Mouse (Mus musculus) heart, embryonic 12.5 days (tissue): ENCODE data around the gene Ccdc162. TPM values are rescaled to one million over a fixed set of nuclear protein-coding genes. Genes with fewer than 3 reads are reported as not detected.
A peak's percentile ranks its signal among the peaks of the same experiment; 100 is the strongest.

Experiments
- ATAC-seq: fragments of 200-750 bp; cut with Nextera tagmentation; 2 replicates; pipeline ENCODE4 v1.8.0; 2017; ENCODE audit warnings: moderate TSS enrichment, moderate library complexity; ENCODE audit not compliant: insufficient number of reproducible peaks, low FRiP score
- H3K27ac ChIP-seq: fragments of 300-500 bp; sonication (generic); 2 replicates; pipeline ENCODE4 v1.5.1; 2016; ENCODE audit warnings: mild to moderate bottlenecking, moderate library complexity; ENCODE audit not compliant: poor library complexity, severe bottlenecking
- H3K27me3 ChIP-seq: fragments of 300-500 bp; sonication (generic); replicated peaks from 2 replicates; pipeline ENCODE4 v1.6.1; 2016; ENCODE audit warnings: mild to moderate bottlenecking, moderate library complexity
- H3K36me3 ChIP-seq: fragments of 300-500 bp; sonication (generic); 2 replicates; pipeline ENCODE4 v1.6.1; 2016; ENCODE audit warnings: mild to moderate bottlenecking, moderate library complexity
- H3K4me1 ChIP-seq: fragments of 300-500 bp; sonication (generic); replicated peaks from 2 replicates; pipeline ENCODE4 v1.6.1; 2016; ENCODE audit warnings: mild to moderate bottlenecking
- H3K4me2 ChIP-seq: fragments of 300-500 bp; sonication (generic); 2 replicates; pipeline ENCODE4 v1.6.1; 2016; ENCODE audit warnings: mild to moderate bottlenecking, moderate library complexity
- H3K4me3 ChIP-seq: fragments of 300-500 bp; sonication (generic); 2 replicates; pipeline ENCODE4 v1.5.1; 2016; ENCODE audit warnings: mild to moderate bottlenecking
- H3K9ac ChIP-seq: fragments of 300-500 bp; sonication (generic); 2 replicates; pipeline ENCODE4 v1.6.1; 2016; ENCODE audit warnings: mild to moderate bottlenecking, moderate library complexity
- H3K9me3 ChIP-seq: fragments of 300-500 bp; sonication (generic); replicated peaks from 2 replicates; pipeline ENCODE4 v1.6.1; 2016; ENCODE audit warnings: mild to moderate bottlenecking, moderate library complexity
- WGBS: fragments of 180-500 bp; shearing (Covaris S2); methylation state at CpG from one replicate; pipeline ENCODE4 v1.1.7; 2016; 5-methylcytosine and 5-hydroxymethylcytosine counted together
- polyA plus RNA-seq: library from polyadenylated mRNA; unstranded; fragments of >200 nt; fragmentation: Nextera tagmentation; extraction: Ambion mirVana; gene quantifications from 2 replicates; pipeline ENCODE4 v1.2.1, GENCODE M21; 2016

Gene Ccdc162
- polyA plus RNA-seq, 1 experiment from 2014 or later, result 0.34 TPM

GRCm38 (mm10) chr10:41536714-41537113, 179.7 kb downstream of the Ccdc162 start:
- no peaks in the 10 kb centered on the region for H3K4me1 ChIP-seq
- no peak overlapping the region for H3K4me3 ChIP-seq
- 94% methylated on average over 1 of the region's 1 CpGs for WGBS
- no peak overlapping the region for H3K9ac ChIP-seq
- H3K36me3 ChIP-seq, result peaks cover 61% of the 10 kb centered on the region
- H3K9me3 ChIP-seq, result no peaks in the 10 kb centered on the region
- no peak overlapping the region for H3K27ac ChIP-seq
- no peak overlapping the region for H3K4me2 ChIP-seq
- no peak for ATAC-seq
- H3K27me3 ChIP-seq, result no peaks in the 10 kb centered on the region

- WGBS, result 92% methylated on average over 2 of the region's 2 CpGs
- no peaks in the 10 kb centered on the region for H3K4me1 ChIP-seq
- no peak overlapping the region for H3K4me3 ChIP-seq
- no peak overlapping the region for H3K9ac ChIP-seq
- H3K36me3 ChIP-seq, result peaks cover 67% of the 10 kb centered on the region
- no peak for ATAC-seq
- H3K4me2 ChIP-seq, result no peak overlapping the region
- H3K27me3 ChIP-seq, result no peaks in the 10 kb centered on the region
- no peaks in the 10 kb centered on the region for H3K9me3 ChIP-seq
- H3K27ac ChIP-seq, result no peak overlapping the region
Measured at GRCm38 (mm10) chr10:41535991-41536390, 180.4 kb downstream of the Ccdc162 start.

GRCm38 (mm10) chr10:41529972-41530371, 186.5 kb downstream of the Ccdc162 start:
- peaks cover 68% of the 10 kb centered on the region for H3K36me3 ChIP-seq
- H3K4me1 ChIP-seq, result no peaks in the 10 kb centered on the region
- H3K4me3 ChIP-seq, result no peak overlapping the region
- no peak for ATAC-seq
- H3K9me3 ChIP-seq, result no peaks in the 10 kb centered on the region
- 88% methylated on average over 5 of the region's 5 CpGs for WGBS
- H3K9ac ChIP-seq, result no peak overlapping the region
- H3K27ac ChIP-seq, result no peak overlapping the region
- no peaks in the 10 kb centered on the region for H3K27me3 ChIP-seq
- H3K4me2 ChIP-seq, result no peak overlapping the region

- Histone ChIP-seq H3K27me3 (no peaks in the 10 kb centered on the region), H3K36me3 (peaks cover 49% of the 10 kb centered on the region), H3K4me1 (peaks cover 9% of the 10 kb centered on the region), H3K4me3 (no peak overlapping the region), H3K9ac (no peak overlapping the region), H3K4me2 (no peak overlapping the region), H3K9me3 (no peaks in the 10 kb centered on the region), H3K27ac (no peak overlapping the region)
- ATAC-seq, result no peak
- 84% methylated on average over 1 of the region's 1 CpGs for WGBS
Measured at GRCm38 (mm10) chr10:41525696-41526095, 190.7 kb downstream of the Ccdc162 start.

- Histone ChIP-seq H3K4me2 (no peak overlapping the region), H3K9me3 (no peaks in the 10 kb centered on the region), H3K4me3 (no peak overlapping the region), H3K27me3 (no peaks in the 10 kb centered on the region), H3K36me3 (peaks cover 34% of the 10 kb centered on the region), H3K9ac (no peak overlapping the region), H3K4me1 (peaks cover 11% of the 10 kb centered on the region), H3K27ac (no peak overlapping the region)
- no peak for ATAC-seq
- WGBS, result 90% methylated on average over 3 of the region's 3 CpGs
Measured at GRCm38 (mm10) chr10:41523386-41523785, 193.0 kb downstream of the Ccdc162 start.

- Histone ChIP-seq H3K9ac (peak overlapping the region; percentile 97), H3K4me2 (peak overlapping the region; percentile 83), H3K4me3 (peak overlapping the region; percentile 89), H3K4me1 (peaks cover 11% of the 10 kb centered on the region), H3K27ac (no peak overlapping the region), H3K36me3 (peaks cover 14% of the 10 kb centered on the region), H3K9me3 (no peaks in the 10 kb centered on the region), H3K27me3 (no peaks in the 10 kb centered on the region)
- ATAC-seq, result no peak
- 3% methylated on average over 5 of the region's 5 CpGs for WGBS
Measured at GRCm38 (mm10) chr10:41520410-41520673, 196.1 kb downstream of the Ccdc162 start.

GRCm38 (mm10) chr10:41519640-41520409, 196.6 kb downstream of the Ccdc162 start:
- H3K9me3 ChIP-seq, result no peaks in the 10 kb centered on the region
- under 1% methylated on average over 65 of the region's 65 CpGs for WGBS
- peaks cover 11% of the 10 kb centered on the region for H3K4me1 ChIP-seq
- peak; percentile 62; the same call in 1 of the 2 replicates for ATAC-seq
- peak overlapping the region; percentile 97 for H3K9ac ChIP-seq
- H3K4me2 ChIP-seq, result peak overlapping the region; percentile 73
- H3K27ac ChIP-seq, result peak overlapping the region; percentile 97
- peak overlapping the region; percentile 89 for H3K4me3 ChIP-seq
- H3K36me3 ChIP-seq, result peaks cover 14% of the 10 kb centered on the region
- H3K27me3 ChIP-seq, result no peaks in the 10 kb centered on the region

GRCm38 (mm10) chr10:41518981-41519618, 197.3 kb downstream of the Ccdc162 start, which contains the start of gene Cd164:
Gene Cd164, plus strand, starts transcription at chr10:41519414.
- H3K4me2 ChIP-seq, result peak within 1 kb of the TSS; percentile 73
- peak within 1 kb of the TSS; percentile 89 for H3K4me3 ChIP-seq
- H3K4me1 ChIP-seq, result peaks cover 11% of the 10 kb centered on the region
- H3K9ac ChIP-seq, result peak within 1 kb of the TSS; percentile 97
- peaks cover 9% of the 10 kb centered on the region; the same call in 1 of the 2 replicates for H3K36me3 ChIP-seq
- no peaks in the 10 kb centered on the region for H3K9me3 ChIP-seq
- H3K27me3 ChIP-seq, result no peaks in the 10 kb centered on the region
- ATAC-seq, result peak; percentile 95
- H3K27ac ChIP-seq, result peak within 1 kb of the TSS; percentile 97
- WGBS, result 0% methylated on average over 69 of the region's 69 CpGs

GRCm38 (mm10) chr10:41518508-41518980, 197.9 kb downstream of the Ccdc162 start:
- H3K36me3 ChIP-seq, result peaks cover 6% of the 10 kb centered on the region; the same call in 1 of the 2 replicates
- H3K27ac ChIP-seq, result peak overlapping the region; percentile 97
- 0% methylated on average over 23 of the region's 23 CpGs for WGBS
- H3K4me3 ChIP-seq, result peak overlapping the region; percentile 89
- peak overlapping the region; percentile 80 for H3K9ac ChIP-seq
- no peaks in the 10 kb centered on the region for H3K27me3 ChIP-seq
- H3K9me3 ChIP-seq, result no peaks in the 10 kb centered on the region
- H3K4me1 ChIP-seq, result peaks cover 11% of the 10 kb centered on the region
- H3K4me2 ChIP-seq, result peak overlapping the region; percentile 73
- ATAC-seq, result peak; percentile 68

- no peak overlapping the region for H3K4me3 ChIP-seq
- no peak overlapping the region for H3K27ac ChIP-seq
- H3K4me2 ChIP-seq, result no peak overlapping the region
- no peaks in the 10 kb centered on the region for H3K9me3 ChIP-seq
- H3K9ac ChIP-seq, result no peak overlapping the region
- no peaks in the 10 kb centered on the region for H3K4me1 ChIP-seq
- H3K36me3 ChIP-seq, result no peaks in the 10 kb centered on the region
- H3K27me3 ChIP-seq, result no peaks in the 10 kb centered on the region
- no peak for ATAC-seq
Measured at GRCm38 (mm10) chr10:41514921-41515320, 201.5 kb downstream of the Ccdc162 start.

GRCm38 (mm10) chr10:41514301-41514700, 202.1 kb downstream of the Ccdc162 start:
- Histone ChIP-seq H3K27ac (no peak overlapping the region), H3K4me1 (no peaks in the 10 kb centered on the region), H3K9ac (no peak overlapping the region), H3K4me2 (no peak overlapping the region), H3K27me3 (no peaks in the 10 kb centered on the region), H3K36me3 (no peaks in the 10 kb centered on the region), H3K9me3 (no peaks in the 10 kb centered on the region), H3K4me3 (no peak overlapping the region)
- no peak for ATAC-seq
- WGBS, result 61% methylated on average over 4 of the region's 4 CpGs
